Mouse (Mus musculus): Measurements from ENCODE around the gene Prkar1a. TPM values are rescaled to one million over a fixed set of nuclear protein-coding genes. Genes with fewer than 3 reads are reported as not detected.

The Prkar1a gene
- 330 and 347 TPM in 2 replicates for polyA plus RNA-seq (2015; fragmentation: Nextera tagmentation; extraction: Ambion mirVana)

- Histone ChIP-seq H3K4me1 (peaks cover 44% of the 10 kb centered on the region), H3K4me3 (replicated peaks) (peak within 1 kb of the TSS; percentile 94), H3K9ac (peak within 1 kb of the TSS; percentile 31), H3K27me3 (no peaks in the 10 kb centered on the region), H3K27ac (replicated peaks) (peak within 1 kb of the TSS; percentile 96), H3K4me2 (replicated peaks) (peak within 1 kb of the TSS; percentile 93), H3K36me3 (peaks cover 9% of the 10 kb centered on the region), H3K9me3 (replicated peaks) (no peaks in the 10 kb centered on the region)
- 26% methylated on average over 8 of the region's 8 CpGs for WGBS
- ATAC-seq (ENCODE audit: insufficient number of reproducible peaks, low FRiP score, low TSS enrichment, low read depth): no peak
These were observed at the start of gene Prkar1a for GRCm38 (mm10) chr11:109649206-109649605. Gene Prkar1a, plus strand, starts transcription at chr11:109649405.

DNA sequence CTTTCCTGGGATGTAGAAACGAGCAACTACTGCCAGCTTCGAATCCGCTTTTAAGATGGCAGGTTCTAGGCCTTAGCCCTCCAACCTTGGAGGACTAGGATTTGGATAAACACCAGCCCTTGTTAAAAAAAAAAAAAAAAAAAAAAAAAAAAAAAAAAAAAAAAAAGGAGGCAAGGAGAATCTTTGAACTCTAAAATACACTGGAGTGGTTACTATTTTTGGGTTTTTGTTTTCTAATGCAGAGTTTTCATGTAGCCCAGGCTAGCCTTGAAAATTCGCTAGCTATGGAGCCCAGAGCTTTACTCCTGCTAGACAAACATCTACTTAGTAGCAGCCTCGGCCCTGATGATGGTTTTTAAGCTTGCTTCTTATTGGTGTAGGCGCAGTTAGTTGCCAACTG lies 41.6 kb upstream of the Prkar1a start:
- WGBS: 83% methylated on average over 6 of the region's 6 CpGs
- ATAC-seq (ENCODE audit: insufficient number of reproducible peaks, low FRiP score, low TSS enrichment, low read depth): no peak
- H3K9me3 ChIP-seq (replicated peaks): no peaks in the 10 kb centered on the region

GRCm38 (mm10) chr11:109608976-109609625 lies 40.1 kb upstream of the Prkar1a start:
- 64% methylated on average over 6 of the region's 6 CpGs for WGBS
- Histone ChIP-seq H3K4me2 (replicated peaks) (peak overlapping the region; percentile 68; the same call in 1 of the 2 replicates), H3K27me3 (no peaks in the 10 kb centered on the region), H3K4me3 (replicated peaks) (peak overlapping the region; percentile 74; the same call in 1 of the 2 replicates), H3K9me3 (replicated peaks) (no peaks in the 10 kb centered on the region), H3K36me3 (no peaks in the 10 kb centered on the region), H3K27ac (replicated peaks) (no peak overlapping the region), H3K4me1 (peaks cover 27% of the 10 kb centered on the region), H3K9ac (no peak overlapping the region)
- ATAC-seq (ENCODE audit: insufficient number of reproducible peaks, low FRiP score, low TSS enrichment, low read depth): no peak

More for the DNA sequence above, 41.6 kb upstream of the Prkar1a start:
- no peaks in the 10 kb centered on the region for H3K27me3 ChIP-seq
- peaks cover 27% of the 10 kb centered on the region for H3K4me1 ChIP-seq
- H3K36me3 ChIP-seq: peaks cover 11% of the 10 kb centered on the region; the same call in 1 of the 2 replicates
- no peak overlapping the region for H3K9ac ChIP-seq
- no peak overlapping the region for H3K27ac ChIP-seq (replicated peaks)
- no peak overlapping the region for H3K4me3 ChIP-seq (replicated peaks)
- no peak overlapping the region for H3K4me2 ChIP-seq (replicated peaks)

- no peak for ATAC-seq (ENCODE audit: insufficient number of reproducible peaks, low FRiP score, low TSS enrichment, low read depth)
- H3K4me1 ChIP-seq: peaks cover 27% of the 10 kb centered on the region
- H3K9me3 ChIP-seq (replicated peaks): no peaks in the 10 kb centered on the region
- peak overlapping the region; percentile 79 for H3K27ac ChIP-seq (replicated peaks)
- H3K9ac ChIP-seq: peak overlapping the region; percentile 73
- 5% methylated on average over 9 of the region's 9 CpGs for WGBS
- H3K36me3 ChIP-seq: no peaks in the 10 kb centered on the region
- peak overlapping the region; percentile 68 for H3K4me2 ChIP-seq (replicated peaks)
- H3K4me3 ChIP-seq (replicated peaks): peak overlapping the region; percentile 74
- no peaks in the 10 kb centered on the region for H3K27me3 ChIP-seq
These were observed 39.0 kb upstream of the Prkar1a start for GRCm38 (mm10) chr11:109610046-109610794.

DNA sequence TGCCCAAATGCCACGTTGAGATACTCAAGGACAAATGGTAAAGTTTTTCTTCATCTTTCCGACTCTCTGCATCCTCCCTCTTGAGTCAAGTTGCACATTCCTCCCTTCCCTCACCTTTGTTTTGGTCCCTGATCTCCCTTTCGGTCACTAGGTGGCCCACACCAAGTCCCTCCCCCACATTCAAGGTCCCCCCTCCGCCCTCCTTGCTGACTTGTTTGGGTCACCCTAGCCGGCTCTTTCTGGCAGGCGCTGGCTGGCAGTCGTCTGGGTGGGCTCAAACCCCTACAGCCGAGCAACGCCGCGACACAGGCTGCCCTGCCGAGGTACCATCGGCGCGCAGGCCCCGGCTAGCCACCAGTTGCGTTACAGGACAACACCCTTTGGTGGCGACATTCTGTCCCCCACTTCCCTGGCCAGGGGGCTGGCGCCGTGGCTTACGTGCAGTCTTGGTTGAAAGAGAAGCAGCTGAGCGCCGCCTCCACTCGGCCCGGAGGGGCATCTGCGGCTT lies 38.4 kb upstream of the Prkar1a start:
- under 1% methylated on average over 26 of the region's 26 CpGs for WGBS
- ATAC-seq (ENCODE audit: insufficient number of reproducible peaks, low FRiP score, low TSS enrichment, low read depth): peak; percentile 4
- no peaks in the 10 kb centered on the region for H3K9me3 ChIP-seq (replicated peaks)

DNA sequence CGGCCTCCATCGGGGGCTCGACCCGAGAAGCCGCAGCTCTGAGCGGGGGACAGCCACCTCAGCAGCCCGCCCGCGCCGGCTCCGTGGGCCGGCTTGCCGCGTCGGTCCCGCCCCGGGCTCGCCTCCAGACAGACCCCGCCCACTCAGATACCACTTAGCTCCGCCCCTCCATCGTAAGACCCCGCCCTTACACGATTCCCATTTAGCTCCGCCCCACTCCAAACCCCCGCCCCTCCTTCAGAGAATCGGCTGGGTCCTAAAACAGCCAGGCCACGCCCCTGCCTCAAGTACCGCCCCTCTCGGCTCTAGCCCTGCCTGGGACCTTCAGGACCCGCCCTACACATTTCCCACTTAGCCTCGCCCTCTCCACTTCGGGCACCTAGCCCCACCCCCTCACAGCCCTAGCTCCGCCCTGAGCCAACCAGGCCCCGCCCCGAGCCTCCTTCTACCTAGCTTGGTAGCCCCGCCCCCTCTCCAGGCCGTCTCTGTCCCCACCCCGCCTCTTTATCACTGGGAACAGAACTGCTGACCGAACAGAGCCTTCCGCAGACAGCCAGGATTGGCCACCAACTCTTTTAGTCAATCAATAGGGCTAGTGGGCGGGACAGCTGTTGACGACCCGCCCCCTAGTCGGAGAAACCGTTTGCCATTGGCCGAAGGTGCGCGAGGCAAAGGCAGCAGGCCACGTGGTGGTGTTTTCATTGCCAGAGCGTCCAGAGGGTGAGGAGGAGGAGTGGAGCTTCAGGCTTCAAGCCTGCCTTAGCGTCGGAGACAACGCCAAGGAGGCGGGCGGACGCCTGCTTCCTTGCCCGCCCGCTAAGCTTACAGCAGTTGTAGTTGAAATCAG lies 37.7 kb upstream of the Prkar1a start, which contains the start of gene Wipi1:
Gene Wipi1, minus strand, starts transcription at position 665 of the 847 bp plus-strand sequence.
- Histone ChIP-seq H3K27me3 (no peaks in the 10 kb centered on the region), H3K9me3 (replicated peaks) (no peaks in the 10 kb centered on the region), H3K9ac (peak within 1 kb of the TSS; percentile 73), H3K4me1 (peaks cover 28% of the 10 kb centered on the region), H3K4me2 (replicated peaks) (peak within 1 kb of the TSS; percentile 68), H3K27ac (replicated peaks) (peak within 1 kb of the TSS; percentile 79), H3K4me3 (replicated peaks) (peak within 1 kb of the TSS; percentile 74), H3K36me3 (no peaks in the 10 kb centered on the region)
- ATAC-seq (ENCODE audit: insufficient number of reproducible peaks, low FRiP score, low TSS enrichment, low read depth): peak; percentile 97
- under 1% methylated on average over 58 of the region's 58 CpGs for WGBS

More for the DNA sequence above, 38.4 kb upstream of the Prkar1a start:
- H3K27ac ChIP-seq (replicated peaks): peak overlapping the region; percentile 79
- H3K4me3 ChIP-seq (replicated peaks): peak overlapping the region; percentile 74
- no peaks in the 10 kb centered on the region for H3K27me3 ChIP-seq
- peak overlapping the region; percentile 68 for H3K4me2 ChIP-seq (replicated peaks)
- H3K4me1 ChIP-seq: peaks cover 27% of the 10 kb centered on the region
- peak overlapping the region; percentile 73 for H3K9ac ChIP-seq
- H3K36me3 ChIP-seq: no peaks in the 10 kb centered on the region

GRCm38 (mm10) chr11:109612871-109613529 lies 36.2 kb upstream of the Prkar1a start:
- no peak overlapping the region for H3K27ac ChIP-seq (replicated peaks)
- H3K4me2 ChIP-seq (replicated peaks): no peak overlapping the region
- 62% methylated on average over 7 of the region's 7 CpGs for WGBS
- H3K4me3 ChIP-seq (replicated peaks): no peak overlapping the region
- no peaks in the 10 kb centered on the region for H3K27me3 ChIP-seq
- H3K9me3 ChIP-seq (replicated peaks): no peaks in the 10 kb centered on the region
- H3K9ac ChIP-seq: no peak overlapping the region
- H3K4me1 ChIP-seq: peaks cover 32% of the 10 kb centered on the region
- no peak for ATAC-seq (ENCODE audit: insufficient number of reproducible peaks, low FRiP score, low TSS enrichment, low read depth)
- no peaks in the 10 kb centered on the region for H3K36me3 ChIP-seq

- no peaks in the 10 kb centered on the region for H3K9me3 ChIP-seq (replicated peaks)
- WGBS: 47% methylated on average over 9 of the region's 9 CpGs
- no peak overlapping the region for H3K9ac ChIP-seq
- no peak overlapping the region for H3K27ac ChIP-seq (replicated peaks)
- H3K4me1 ChIP-seq: peaks cover 19% of the 10 kb centered on the region
- ATAC-seq (ENCODE audit: insufficient number of reproducible peaks, low FRiP score, low TSS enrichment, low read depth): no peak
- H3K36me3 ChIP-seq: no peaks in the 10 kb centered on the region
- H3K4me2 ChIP-seq (replicated peaks): no peak overlapping the region
- no peak overlapping the region for H3K4me3 ChIP-seq (replicated peaks)
- H3K27me3 ChIP-seq: no peaks in the 10 kb centered on the region
These were observed 33.9 kb upstream of the Prkar1a start for GRCm38 (mm10) chr11:109615286-109615685.

DNA sequence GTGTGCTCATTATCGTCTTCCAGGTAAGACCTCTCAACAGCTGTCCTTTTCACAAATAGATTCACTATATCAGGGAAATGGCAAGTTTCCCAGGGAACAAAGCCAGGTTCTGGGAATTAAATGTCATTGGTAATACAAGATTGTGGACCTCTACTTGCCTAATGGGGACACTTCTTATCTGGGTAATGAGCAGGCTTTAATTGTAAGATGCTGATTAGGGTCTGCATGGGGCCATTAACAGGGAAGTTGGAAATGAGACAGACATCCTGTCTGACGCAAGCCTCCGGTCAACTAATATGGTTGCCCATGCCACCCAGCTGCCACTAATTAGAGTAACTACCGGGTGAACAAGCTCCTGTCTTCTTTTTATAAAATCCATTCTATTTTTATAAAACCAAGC lies 32.9 kb upstream of the Prkar1a start:
- no peaks in the 10 kb centered on the region for H3K9me3 ChIP-seq (replicated peaks)
- H3K9ac ChIP-seq: no peak overlapping the region
- H3K4me2 ChIP-seq (replicated peaks): no peak overlapping the region
- H3K27ac ChIP-seq (replicated peaks): no peak overlapping the region; the same call in 1 of the 2 replicates
- H3K4me3 ChIP-seq (replicated peaks): no peak overlapping the region
- no peaks in the 10 kb centered on the region for H3K36me3 ChIP-seq
- WGBS: 39% methylated on average over 4 of the region's 4 CpGs
- no peaks in the 10 kb centered on the region for H3K27me3 ChIP-seq
- H3K4me1 ChIP-seq: peaks cover 13% of the 10 kb centered on the region; the same call in 1 of the 2 replicates
- ATAC-seq (ENCODE audit: insufficient number of reproducible peaks, low FRiP score, low TSS enrichment, low read depth): no peak

- H3K27ac ChIP-seq (replicated peaks): no peak overlapping the region; the same call in 1 of the 2 replicates
- H3K4me2 ChIP-seq (replicated peaks): no peak overlapping the region
- H3K9ac ChIP-seq: no peak overlapping the region
- ATAC-seq (ENCODE audit: insufficient number of reproducible peaks, low FRiP score, low TSS enrichment, low read depth): no peak
- 52% methylated on average over 4 of the region's 4 CpGs for WGBS
- no peak overlapping the region for H3K4me3 ChIP-seq (replicated peaks)
- no peaks in the 10 kb centered on the region for H3K9me3 ChIP-seq (replicated peaks)
- no peaks in the 10 kb centered on the region for H3K27me3 ChIP-seq
- H3K36me3 ChIP-seq: no peaks in the 10 kb centered on the region
- H3K4me1 ChIP-seq: peaks cover 12% of the 10 kb centered on the region; the same call in 1 of the 2 replicates
These were observed 32.4 kb upstream of the Prkar1a start for GRCm38 (mm10) chr11:109616766-109617165.
